Comparison of ENCODE assay signal across 8 mouse cellular contexts in genomic region chr2:131211026-131211615, GRCm38 (mm10). TPM values are rescaled to one million over a fixed set of nuclear protein-coding genes. Genes with fewer than 3 reads are reported as not detected.
DNase-seq lines count a peak whose midpoint lies in the region; ATAC-seq and TF ChIP-seq lines count a peak whose summit lies in the region.

No protein-coding gene starts in this region.

- TF ChIP-seq CTCF in cortical plate, adult 2 months (IDR thresholded peaks at IDR 0.05; ENCODE audit: extremely low read depth, insufficient read depth, low read length): no peak
- TF ChIP-seq CTCF in midbrain, postnatal 0 days (IDR thresholded peaks at IDR 0.05): no peak

- peaks cover 22% of the 10 kb centered on the region for H3K36me3 ChIP-seq in limb, embryonic 15.5 days
- peaks cover 13% of the 10 kb centered on the region for H3K36me3 ChIP-seq in midbrain, postnatal 0 days (ENCODE audit: insufficient read depth, low read length)

- H3K4me1 ChIP-seq in cortical plate, adult 2 months (ENCODE audit: control insufficient read depth, insufficient read depth, low read length): peaks cover 5% of the 10 kb centered on the region
- H3K4me1 ChIP-seq in limb, embryonic 15.5 days: peaks cover 21% of the 10 kb centered on the region
- 0 out of 2 replicates have a peak, but pooled peaks cover 2% of the 10 kb centered on the region for H3K4me1 ChIP-seq in midbrain, postnatal 0 days (ENCODE audit: insufficient read depth, low read length)

- H3K9ac ChIP-seq in limb, embryonic 15.5 days: peak overlapping the region; percentile 54
- H3K9ac ChIP-seq in midbrain, postnatal 0 days (replicated peaks; ENCODE audit: low read length, poor library complexity, severe bottlenecking): peak overlapping the region; percentile 74; the same call in 1 of the 2 replicates

- intact Hi-C loops in heart, postnatal 36 days (cut with DNase I): loop anchor here (2.0 kb wide), 1 partner anchor 44 kb away; no protein-coding TSS in a partner anchor

- peak overlapping the region; percentile 86 for H3K4me3 ChIP-seq in cortical plate, adult 2 months (ENCODE audit: insufficient read depth, low read length)
- H3K4me3 ChIP-seq in limb, embryonic 15.5 days: peak overlapping the region; percentile 59
- peak overlapping the region; percentile 59 for H3K4me3 ChIP-seq in midbrain, postnatal 0 days (ENCODE audit: low read depth, low read length)

- WGBS in limb, embryonic 15.5 days: 63% methylated on average over 9 of the region's 9 CpGs
- 62% methylated on average over 9 of the region's 9 CpGs for WGBS in midbrain, postnatal 0 days

- peak; percentile 32 to 57 for DNase-seq in right cerebral cortex, postnatal 10 days (ENCODE audit: low spot score in 2 of 2)
- DNase-seq in right cerebral cortex, adult 18-20 months: no peak
- DNase-seq in heart, postnatal 36 days: peak; percentile 44 to 49
- DNase-seq in midbrain, postnatal 0 days (ENCODE audit: low spot score): no peak
- DNase-seq in yolk sac, embryonic 10.5 days (ENCODE audit: low spot score): no peak
- DNase-seq in spleen, postnatal 36 days (ENCODE audit: low spot score in 2 of 2): no peak

- TF ChIP-seq POLR2A in cortical plate, adult 2 months (IDR thresholded peaks at IDR 0.05; ENCODE audit: extremely low read depth, insufficient read depth, low read length): no peak

- H3K9me3 ChIP-seq in limb, embryonic 15.5 days: no peaks in the 10 kb centered on the region
- H3K9me3 ChIP-seq in midbrain, postnatal 0 days (ENCODE audit: low read length): no peaks in the 10 kb centered on the region

- ATAC-seq in limb, embryonic 15.5 days (ENCODE audit: insufficient number of reproducible peaks, low FRiP score, low TSS enrichment, low read depth): no peak
- no peak for ATAC-seq in midbrain, postnatal 0 days (ENCODE audit: low FRiP score)

- H3K27ac ChIP-seq in cortical plate, adult 2 months (ENCODE audit: insufficient read depth, low read length): peak overlapping the region; percentile 8; the same call in 1 of the 2 replicates
- H3K27ac ChIP-seq in limb, embryonic 15.5 days: peak overlapping the region; percentile 94; the same call in 1 of the 2 replicates
- peak overlapping the region; percentile 91 for H3K27ac ChIP-seq in midbrain, postnatal 0 days (ENCODE audit: low read depth, low read length)

- H3K27me3 ChIP-seq in limb, embryonic 15.5 days: no peaks in the 10 kb centered on the region
- H3K27me3 ChIP-seq in midbrain, postnatal 0 days (ENCODE audit: insufficient read depth, low read length): no peaks in the 10 kb centered on the region

- peak overlapping the region; percentile 61 for H3K4me2 ChIP-seq in limb, embryonic 15.5 days
- peak overlapping the region; percentile 58 for H3K4me2 ChIP-seq in midbrain, postnatal 0 days (ENCODE audit: low read depth, low read length, poor library complexity, severe bottlenecking)

RNA-seq across cellular contexts. Expression of gene Ap5s1, which starts 4.2 kb away (rescaled TPM):
- 46.0 and 47.5 TPM in 2 replicates for polyA plus RNA-seq in cortical plate, adult 2 months (2012; rRNA removed)
- 10 to 100 TPM; 31.5 to 36.5 TPM for total RNA-seq in heart, postnatal 36 days (2021)
- polyA plus RNA-seq in limb, embryonic 15.5 days (2015; fragmentation: Nextera tagmentation; extraction: Ambion mirVana): 26.7 and 27.8 TPM in 2 replicates
- 36.5 and 40.1 TPM in 2 replicates for total RNA-seq in midbrain, postnatal 0 days (2014; rRNA removed)
- polyA plus RNA-seq in midbrain, postnatal 0 days (2015; fragmentation: Nextera tagmentation; extraction: Ambion mirVana): 35.5 and 36.7 TPM in 2 replicates

RNA-seq across cellular contexts. Expression of gene Mavs, which starts 22.7 kb away (rescaled TPM):
- 8.8 and 10.1 TPM in 2 replicates for polyA plus RNA-seq in cortical plate, adult 2 months (2012; rRNA removed)
- total RNA-seq in heart, postnatal 36 days (2021): 10 to 100 TPM; 63.9 to 69.7 TPM
- 19.2 and 22.5 TPM in 2 replicates for polyA plus RNA-seq in limb, embryonic 15.5 days (2015; fragmentation: Nextera tagmentation; extraction: Ambion mirVana)
- total RNA-seq in midbrain, postnatal 0 days (2014; rRNA removed): 6.3 and 10.9 TPM in 2 replicates
- polyA plus RNA-seq in midbrain, postnatal 0 days (2015; fragmentation: Nextera tagmentation; extraction: Ambion mirVana): 4.0 and 5.0 TPM in 2 replicates

RNA-seq across cellular contexts. Expression of gene Spef1, which starts 24.0 kb away (rescaled TPM):
- polyA plus RNA-seq in cortical plate, adult 2 months (2012; rRNA removed): 8.4 and 10.4 TPM in 2 replicates
- 1 to 10 TPM; 5.7 to 6.2 TPM for total RNA-seq in heart, postnatal 36 days (2021)
- 5.3 and 6.1 TPM in 2 replicates for polyA plus RNA-seq in limb, embryonic 15.5 days (2015; fragmentation: Nextera tagmentation; extraction: Ambion mirVana)
- 19.3 and 27.5 TPM in 2 replicates for total RNA-seq in midbrain, postnatal 0 days (2014; rRNA removed)
- 9.5 and 10.2 TPM in 2 replicates for polyA plus RNA-seq in midbrain, postnatal 0 days (2015; fragmentation: Nextera tagmentation; extraction: Ambion mirVana)

RNA-seq across cellular contexts. Expression of gene Cdc25b, which starts 24.4 kb away (rescaled TPM):
- polyA plus RNA-seq in cortical plate, adult 2 months (2012; rRNA removed): 42.9 and 52.5 TPM in 2 replicates
- total RNA-seq in heart, postnatal 36 days (2021): 1 to 10 TPM; 6.1 to 7.0 TPM
- 51.2 and 51.3 TPM in 2 replicates for polyA plus RNA-seq in limb, embryonic 15.5 days (2015; fragmentation: Nextera tagmentation; extraction: Ambion mirVana)
- total RNA-seq in midbrain, postnatal 0 days (2014; rRNA removed): 10.0 and 13.1 TPM in 2 replicates
- polyA plus RNA-seq in midbrain, postnatal 0 days (2015; fragmentation: Nextera tagmentation; extraction: Ambion mirVana): 14.0 and 15.1 TPM in 2 replicates

RNA-seq across cellular contexts. Expression of gene Cenpb, which starts 31.3 kb away (rescaled TPM):
- polyA plus RNA-seq in cortical plate, adult 2 months (2012; rRNA removed): 82.1 and 87.2 TPM in 2 replicates
- total RNA-seq in heart, postnatal 36 days (2021): 10 to 100 TPM; 85.1 to 86.2 TPM
- 9.6 and 12.0 TPM in 2 replicates for polyA plus RNA-seq in limb, embryonic 15.5 days (2015; fragmentation: Nextera tagmentation; extraction: Ambion mirVana)
- total RNA-seq in midbrain, postnatal 0 days (2014; rRNA removed): 98.2 and 103 TPM in 2 replicates
- 11.7 and 13.1 TPM in 2 replicates for polyA plus RNA-seq in midbrain, postnatal 0 days (2015; fragmentation: Nextera tagmentation; extraction: Ambion mirVana)

Comparison
In these comparisons a context has a peak if more than half of its experiments do, and no peak if none do; other contexts are left out.
1. DNase-seq: peak in right cerebral cortex, postnatal 10 days (2 of 2) and heart, postnatal 36 days (2 of 2); none in right cerebral cortex, adult 18-20 months (single experiment), midbrain, postnatal 0 days (single experiment), yolk sac, embryonic 10.5 days (single experiment) and spleen, postnatal 36 days (0 of 2).
2. H3K27ac ChIP-seq: peak in every context shown above with its lines; median percentile 94 in limb, embryonic 15.5 days; 91 in midbrain, postnatal 0 days; 8 in cortical plate, adult 2 months.
3. Peak in every context shown above with its lines, with median percentiles within 50 percentile points of each other: H3K4me3 ChIP-seq.